Mouse (Mus musculus): ENCODE data around the gene Bsx.

GRCm38 (mm10) chr9:40851515-40851914, 22.4 kb upstream of the Bsx start:
- TF ChIP-seq CTCF (IDR thresholded peaks at IDR 0.05; ENCODE audit: insufficient read depth, low read length) (no peak), POLR2A (IDR thresholded peaks at IDR 0.05; ENCODE audit: borderline replicate concordance, extremely low read depth, low read depth, low read length) (no peak)
